Mouse (Mus musculus) hematopoietic stem cell, adult 5-6 weeks (primary cell): ENCODE data around the gene Sgpp2. TPM values are rescaled to one million over a fixed set of nuclear protein-coding genes. Genes with fewer than 3 reads are reported as not detected.

Source experiments
- ATAC-seq, 2 experiments: fragments of 125-278 bp in 1 of 2; replicated peaks in 1 of 2; 2 replicates each; pipeline ENCODE4 v1.8.0; 2016 to 2017; ENCODE audit warnings: inconsistent platforms in 2 of 2, mild to moderate bottlenecking in 2 of 2, moderate number of reproducible peaks in 2 of 2, low read depth in 1 of 2, moderate TSS enrichment in 1 of 2; ENCODE audit not compliant: low FRiP score in 2 of 2, poor library complexity in 2 of 2, severe bottlenecking in 2 of 2, insufficient read depth in 1 of 2, low TSS enrichment in 1 of 2
- total RNA-seq: library from RNA; stranded (forward); fragments of 172-1452, 232-1000 nt; gene quantifications from 2 replicates; pipeline ENCODE4 v1.2.3, GENCODE M21; 2017

Gene Sgpp2
- total RNA-seq, 1 experiment from 2014 or later, result 0.15 TPM

GRCm38 (mm10) chr1:78424848-78425247, 114.7 kb downstream of the Sgpp2 start:
- ATAC-seq, result no peak

DNA sequence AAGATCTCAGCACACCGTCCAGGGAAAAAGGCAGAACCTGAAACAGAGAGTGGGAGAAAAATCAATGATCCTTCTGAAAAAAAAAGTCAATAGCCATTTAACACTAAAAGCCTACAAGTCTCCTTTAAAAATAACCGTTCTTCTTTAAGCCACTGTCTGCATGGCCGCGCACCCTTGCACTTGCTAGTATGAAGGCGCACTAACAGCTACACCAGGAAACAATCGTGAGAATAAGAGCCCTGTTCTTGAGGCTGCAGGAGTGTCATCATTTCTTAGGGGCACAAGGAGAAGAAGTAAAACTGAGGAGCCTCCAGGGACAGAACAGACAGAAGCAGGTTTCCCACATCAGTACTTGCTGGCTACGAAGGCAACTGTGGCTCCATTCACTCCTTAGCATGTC, 115.2 kb downstream of the Sgpp2 start:
- no peak for ATAC-seq

- ATAC-seq, result no peak
These were observed 115.9 kb downstream of the Sgpp2 start for GRCm38 (mm10) chr1:78425793-78426700.

DNA sequence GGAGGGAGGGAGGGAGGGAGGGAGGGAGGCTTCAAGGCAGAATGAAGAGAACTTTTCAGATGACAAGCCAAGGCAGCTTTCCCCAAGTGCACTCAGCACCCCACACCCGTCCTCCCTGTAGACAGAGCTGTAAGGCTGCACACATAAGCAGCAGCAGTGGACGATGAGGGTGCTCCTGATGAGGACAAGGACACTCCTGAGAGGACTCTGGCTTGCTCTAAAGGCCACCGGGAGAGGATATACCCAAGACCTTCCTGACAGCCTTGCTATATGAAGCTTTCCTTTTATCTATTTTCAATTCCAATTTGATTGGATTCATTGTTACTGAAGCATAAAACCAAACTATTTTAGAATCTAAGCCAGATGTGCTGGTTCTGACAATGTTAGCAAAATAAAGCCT, 116.7 kb downstream of the Sgpp2 start:
- ATAC-seq, result no peak

GRCm38 (mm10) chr1:78428851-78429250, 118.7 kb downstream of the Sgpp2 start:
- ATAC-seq, result no peak

- no peak for ATAC-seq
These were observed 123.3 kb downstream of the Sgpp2 start for GRCm38 (mm10) chr1:78433472-78433871.

DNA sequence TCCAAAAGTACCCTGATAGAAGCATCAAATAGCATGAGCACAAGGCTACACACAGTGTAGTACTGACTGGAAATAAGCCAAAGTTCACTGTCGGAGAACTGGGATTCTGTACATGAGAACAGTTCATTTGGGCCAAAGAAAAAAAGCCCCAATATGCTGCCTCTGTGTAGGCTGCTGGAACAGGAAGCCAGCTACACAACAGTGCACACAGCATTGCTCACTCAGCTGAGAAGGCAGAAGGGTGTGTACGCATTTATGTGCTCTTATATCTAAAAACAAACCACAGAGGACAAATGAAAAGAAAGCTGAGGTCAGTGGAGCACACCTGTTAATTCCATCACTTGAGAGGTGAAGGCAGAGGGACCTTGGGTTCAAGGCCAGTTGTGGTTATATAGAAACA, 125.8 kb downstream of the Sgpp2 start:
- no peak for ATAC-seq

DNA sequence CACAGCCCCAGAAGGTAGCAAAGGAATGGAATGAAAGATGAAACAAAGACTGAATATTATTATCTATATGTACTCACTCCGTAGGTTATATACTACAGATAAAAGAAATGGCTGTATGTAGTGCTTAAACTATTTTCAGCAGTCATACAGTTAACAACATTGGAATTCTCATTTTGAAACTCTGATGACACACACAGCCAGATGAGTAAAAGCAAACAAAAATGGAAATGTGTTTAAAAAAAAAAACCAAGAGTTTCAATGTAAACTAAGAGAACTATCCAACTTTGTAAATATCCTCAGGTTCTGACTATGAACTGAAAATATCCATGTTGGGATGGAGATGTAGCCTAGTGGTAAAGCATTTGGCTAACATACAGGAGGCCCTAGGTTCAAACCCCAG, 126.3 kb downstream of the Sgpp2 start:
- ATAC-seq, result no peak

DNA sequence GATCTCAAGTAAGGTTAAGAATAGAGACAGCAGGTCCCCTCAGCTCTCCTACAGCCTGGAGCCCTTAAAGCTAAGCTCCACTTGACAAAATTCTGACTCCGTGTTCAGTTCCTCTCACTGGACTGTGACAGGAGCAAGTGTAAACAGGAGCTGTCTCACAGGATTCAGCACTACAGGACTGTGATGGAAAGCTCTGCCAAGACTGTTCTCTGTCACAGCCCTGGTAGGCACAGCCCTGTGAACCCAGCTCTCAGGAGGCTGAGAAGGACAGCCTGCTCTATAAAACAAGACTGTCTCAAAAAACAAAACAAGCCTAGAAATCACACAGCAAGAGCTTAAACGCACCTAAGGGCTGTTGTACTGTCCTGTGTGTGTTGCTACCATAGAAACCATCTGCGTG, 127.0 kb downstream of the Sgpp2 start:
- no peak for ATAC-seq

DNA sequence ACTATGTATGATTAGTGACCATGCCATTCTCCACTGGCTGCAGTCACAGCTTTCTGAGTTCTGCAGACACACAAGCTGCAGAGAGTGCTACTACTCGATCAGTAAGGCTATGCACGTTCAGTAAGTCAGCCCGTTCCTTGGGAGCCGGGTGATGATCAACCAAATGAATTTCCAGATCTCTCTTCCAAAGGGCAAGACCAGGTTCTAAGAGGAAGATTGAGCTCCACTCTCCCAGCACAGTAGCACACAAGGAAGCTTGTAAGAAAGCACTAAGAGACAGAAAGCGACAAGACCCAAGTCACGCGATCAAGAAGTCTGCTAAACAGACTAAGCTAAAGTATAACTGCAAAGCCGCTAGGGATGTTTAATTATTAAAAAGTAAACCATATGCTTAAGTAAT, 130.6 kb downstream of the Sgpp2 start:
- ATAC-seq, result no peak

DNA sequence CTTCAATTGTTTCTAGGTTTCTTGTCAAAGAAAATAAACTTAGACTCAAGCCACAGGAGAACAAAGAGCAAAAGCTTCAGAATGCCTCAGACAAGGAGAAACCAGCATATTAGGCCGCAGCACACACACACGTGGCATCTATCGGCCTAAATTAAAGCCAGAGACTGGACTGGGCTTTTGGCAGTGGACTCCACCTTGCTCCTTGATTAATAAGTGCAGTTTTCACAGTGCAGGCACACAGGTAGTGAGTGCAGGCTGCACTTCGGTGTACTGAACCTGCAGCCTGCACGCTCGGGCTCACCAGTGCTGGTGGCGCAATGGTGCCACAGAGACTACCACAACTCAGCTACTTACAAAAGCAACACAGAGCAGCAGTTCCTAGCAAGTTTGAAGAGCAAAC, 132.9 kb downstream of the Sgpp2 start:
- ATAC-seq, result no peak

DNA sequence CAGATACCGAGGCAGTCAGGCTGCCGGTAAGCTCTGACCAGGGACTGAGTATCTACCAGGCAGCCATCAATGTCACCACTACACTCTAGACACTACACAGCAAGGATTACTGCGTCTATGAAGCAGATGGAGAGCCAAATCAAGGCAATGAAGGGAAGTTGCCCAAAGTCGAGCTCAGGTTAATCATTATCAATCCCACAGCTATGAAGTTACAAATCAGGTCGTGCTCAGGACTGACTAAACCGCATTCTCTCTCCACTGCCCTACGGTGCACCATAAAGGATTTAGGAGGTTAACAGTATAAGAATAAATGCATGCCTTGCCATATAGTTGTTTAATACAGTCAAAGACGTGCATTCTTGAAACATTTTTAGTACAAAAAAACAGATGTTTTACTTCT, 136.1 kb downstream of the Sgpp2 start:
- no peak for ATAC-seq

DNA sequence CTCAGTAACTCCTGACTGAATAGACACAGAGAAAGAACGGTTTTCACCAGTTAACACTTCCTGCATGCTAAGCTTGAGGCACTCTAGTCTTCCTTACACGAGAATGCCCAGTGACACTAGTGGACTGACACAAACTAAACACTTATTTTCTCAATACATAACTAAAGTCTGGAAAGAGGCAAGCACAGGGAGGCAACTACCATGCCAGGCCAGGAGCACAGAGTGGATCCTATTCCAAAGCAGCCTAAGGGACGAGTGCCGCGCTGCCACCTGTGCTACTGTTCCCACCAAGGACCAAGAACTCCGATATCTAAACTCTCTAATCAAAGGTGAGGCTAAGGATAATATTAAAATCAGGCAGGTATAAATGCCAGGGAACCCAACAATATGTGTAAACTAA, 136.6 kb downstream of the Sgpp2 start:
- no peak for ATAC-seq

GRCm38 (mm10) chr1:78448091-78448490, 137.9 kb downstream of the Sgpp2 start:
- ATAC-seq, result no peak

- no peak for ATAC-seq
These were observed 141.1 kb downstream of the Sgpp2 start for GRCm38 (mm10) chr1:78451070-78451854.

DNA sequence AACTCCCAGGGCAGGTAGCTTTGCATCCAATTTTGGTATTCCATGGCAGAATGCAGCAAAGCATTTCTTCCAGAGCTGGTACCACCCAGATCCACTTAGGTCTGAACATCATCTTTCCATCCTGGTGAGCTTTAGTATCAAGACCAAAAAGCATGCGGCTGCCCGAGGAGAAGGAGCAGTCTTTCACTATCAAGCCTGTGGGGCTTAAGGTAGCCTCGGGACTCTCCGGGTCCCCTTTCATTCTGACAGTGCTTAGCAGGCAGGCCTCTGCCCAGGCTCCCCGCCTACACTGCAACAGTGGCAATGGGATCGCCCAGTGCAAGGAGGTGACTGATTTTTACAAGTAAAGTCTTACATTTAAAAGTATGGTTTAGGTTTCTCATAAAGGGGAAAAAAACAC, 142.4 kb downstream of the Sgpp2 start:
- no peak for ATAC-seq

DNA sequence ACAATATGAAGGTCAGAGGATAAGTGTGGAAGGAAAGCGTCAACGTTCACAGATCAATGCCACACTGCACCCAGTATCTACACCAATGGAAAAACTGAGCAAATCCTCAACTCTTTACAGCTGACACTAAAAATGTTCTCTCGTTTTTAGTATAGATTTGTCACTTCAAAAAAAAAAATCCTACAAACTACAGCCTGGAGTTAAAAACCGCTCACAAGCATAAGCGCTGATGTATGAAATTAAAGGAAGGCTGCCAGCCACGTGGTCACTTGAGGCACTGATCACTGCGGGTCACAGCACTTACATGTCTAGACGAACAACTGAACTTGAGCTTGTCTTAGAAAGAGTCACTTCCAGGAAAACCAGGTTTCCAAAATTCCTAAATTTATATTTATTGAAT, 143.7 kb downstream of the Sgpp2 start:
- ATAC-seq, result no peak

- ATAC-seq, result no peak
These were observed 144.5 kb downstream of the Sgpp2 start for GRCm38 (mm10) chr1:78454659-78455058.
